Mouse (Mus musculus) gonadal fat pad, adult 2 months (tissue): ENCODE measurements around the gene Myod1. TPM values are rescaled to one million over a fixed set of nuclear protein-coding genes. Genes with fewer than 3 reads are reported as not detected.

Experiments
- DNase-seq: peaks from one replicate; pipeline ENCODE4 v3.0.0-alpha.2; 2012; ENCODE audit warnings: low read depth
- polyA plus RNA-seq: library from polyadenylated mRNA; depleted of rRNA; stranded (reverse); fragments of >200 nt; gene quantifications from 2 replicates; pipeline ENCODE4 v1.2.3, GENCODE M21; 2012

The Myod1 gene
- polyA plus RNA-seq, 1 experiment: not detected

DNA sequence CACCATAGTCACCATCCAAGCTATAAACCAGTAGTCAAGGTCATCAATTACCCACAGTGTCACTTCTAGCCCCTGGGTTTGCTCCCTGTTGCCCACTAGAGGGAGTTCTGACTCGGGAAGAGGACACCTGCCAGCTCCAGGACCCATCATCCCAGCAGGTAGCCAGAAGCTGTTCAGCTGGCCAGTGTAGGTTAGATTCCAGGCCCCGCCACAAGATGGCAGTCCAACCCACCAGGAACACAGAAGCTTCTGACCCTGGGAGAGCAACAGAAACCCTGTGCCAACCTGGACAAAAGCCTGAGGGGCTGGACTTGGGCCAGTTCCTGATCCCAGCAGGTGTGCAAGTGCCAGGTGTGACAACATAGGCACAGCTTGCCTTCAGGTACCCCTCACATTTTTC lies 16.8 kb downstream of the Myod1 start:
- DNase-seq: peak; percentile 13

DNA sequence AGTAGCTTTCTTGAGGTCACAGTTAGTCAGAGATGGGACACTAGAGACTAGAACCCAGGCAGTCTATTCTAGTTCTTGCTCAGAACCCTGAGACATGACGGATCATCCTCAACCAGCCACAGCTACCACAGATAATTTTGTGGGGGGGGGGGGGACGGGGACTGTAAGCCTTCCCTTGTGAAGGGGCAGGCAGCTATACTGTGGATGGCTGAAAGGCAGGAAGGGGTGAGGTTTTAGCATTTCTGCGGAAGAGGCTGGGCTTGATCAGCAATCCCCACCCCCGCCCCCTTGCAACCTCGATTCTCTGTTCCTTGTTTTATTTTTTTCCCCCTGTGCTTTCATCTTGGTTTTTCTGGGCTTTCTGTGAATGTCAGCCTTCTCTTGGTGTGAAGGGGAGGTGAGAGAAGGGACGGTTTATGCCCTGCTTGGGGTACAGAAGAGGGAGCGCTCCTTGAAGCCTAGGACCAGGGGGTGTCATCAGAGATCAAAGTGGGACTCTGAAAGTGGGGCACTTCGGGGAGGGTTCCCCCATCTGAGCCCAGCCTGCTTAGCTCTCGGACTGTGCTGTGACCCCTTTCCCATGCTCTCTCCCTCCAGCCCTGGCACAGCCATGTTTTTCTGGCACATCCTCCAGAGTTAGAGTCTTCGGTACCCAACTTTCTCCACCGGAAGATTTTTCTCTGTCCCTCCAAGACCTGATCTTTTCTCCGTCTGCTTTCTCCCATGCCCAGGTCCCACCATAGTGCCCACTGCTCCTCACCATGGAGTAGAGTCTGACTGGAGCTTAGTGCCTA lies 17.6 kb downstream of the Myod1 start:
- DNase-seq: no peak

DNA sequence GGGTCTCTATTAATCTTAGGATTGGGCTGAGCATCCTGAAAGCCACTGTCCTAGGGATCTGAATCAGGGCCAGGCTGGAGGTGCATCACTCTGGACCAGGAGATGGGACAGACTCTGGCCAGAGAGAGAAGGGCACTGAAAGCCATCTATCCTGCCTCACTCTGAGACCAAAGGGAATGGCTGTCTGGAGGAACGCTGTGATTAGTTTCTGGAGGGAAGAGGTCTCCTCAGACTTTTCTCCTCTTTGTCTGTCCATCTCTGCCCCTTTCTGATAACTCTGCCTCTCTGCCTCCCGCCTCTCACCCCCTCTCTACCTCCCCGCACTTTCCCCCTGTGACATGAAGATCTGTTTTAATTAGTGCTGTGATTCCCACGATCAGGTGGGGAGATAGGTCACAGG lies 18.7 kb downstream of the Myod1 start:
- no peak for DNase-seq

DNA sequence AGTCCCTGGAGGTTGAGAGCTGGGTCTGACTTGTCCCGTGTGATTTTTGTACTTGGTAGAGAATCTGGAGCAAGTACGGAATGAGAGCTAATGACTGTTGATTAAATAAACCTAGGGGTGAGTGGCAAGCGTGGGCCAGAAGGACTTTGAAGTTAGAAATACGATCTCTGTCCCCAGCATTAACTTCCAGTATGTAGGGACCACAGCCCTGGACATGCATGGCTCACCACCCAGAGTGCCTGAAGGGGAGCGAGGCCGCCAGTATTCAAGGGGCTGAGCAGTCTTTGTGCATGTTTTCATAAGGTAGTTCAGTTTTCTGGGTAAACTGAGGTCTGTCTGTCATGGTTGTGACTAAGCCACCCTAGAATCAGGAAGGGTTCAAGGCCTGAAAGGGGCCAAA lies 19.3 kb downstream of the Myod1 start:
- DNase-seq: no peak

DNA sequence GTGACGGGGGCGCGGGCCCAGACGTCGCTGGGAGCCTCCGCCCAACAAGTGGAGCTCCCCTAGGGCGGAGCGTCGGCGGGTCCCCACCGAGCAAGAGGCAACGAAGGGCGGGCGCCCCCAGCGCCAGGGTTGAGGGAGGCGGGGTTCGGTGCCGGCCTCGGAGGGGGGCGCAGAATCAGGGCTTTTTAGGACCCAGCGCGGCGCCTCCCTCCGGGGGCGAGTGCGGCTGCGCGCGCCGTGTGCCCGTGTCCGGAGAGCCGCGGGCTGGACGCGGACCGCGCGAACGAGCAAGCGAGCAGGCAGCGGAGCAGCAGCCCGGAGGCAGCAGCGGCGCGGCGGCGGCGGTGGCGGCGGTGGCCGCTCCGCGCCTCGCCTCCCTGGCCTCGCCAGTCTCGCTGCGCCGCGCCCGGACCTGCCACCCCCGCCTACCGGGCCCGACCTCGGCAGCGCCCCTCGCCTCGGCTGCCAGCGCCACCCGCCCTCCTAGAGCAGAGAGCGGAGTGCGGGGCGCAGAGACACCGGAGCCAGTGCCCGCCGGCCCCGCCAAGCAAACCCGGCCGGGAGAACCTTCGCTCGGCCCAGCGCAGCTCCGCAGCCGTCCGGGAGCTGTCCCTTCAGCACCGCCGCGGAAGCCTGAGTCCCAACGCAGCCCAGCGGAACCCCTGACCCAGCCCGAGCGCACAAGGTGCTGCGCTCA lies 20.1 kb downstream of the Myod1 start, which contains the start of gene Kcnc1:
Kcnc1 (plus strand) TSS at position 267 of the 697 bp plus-strand sequence.
- no peak for DNase-seq

DNA sequence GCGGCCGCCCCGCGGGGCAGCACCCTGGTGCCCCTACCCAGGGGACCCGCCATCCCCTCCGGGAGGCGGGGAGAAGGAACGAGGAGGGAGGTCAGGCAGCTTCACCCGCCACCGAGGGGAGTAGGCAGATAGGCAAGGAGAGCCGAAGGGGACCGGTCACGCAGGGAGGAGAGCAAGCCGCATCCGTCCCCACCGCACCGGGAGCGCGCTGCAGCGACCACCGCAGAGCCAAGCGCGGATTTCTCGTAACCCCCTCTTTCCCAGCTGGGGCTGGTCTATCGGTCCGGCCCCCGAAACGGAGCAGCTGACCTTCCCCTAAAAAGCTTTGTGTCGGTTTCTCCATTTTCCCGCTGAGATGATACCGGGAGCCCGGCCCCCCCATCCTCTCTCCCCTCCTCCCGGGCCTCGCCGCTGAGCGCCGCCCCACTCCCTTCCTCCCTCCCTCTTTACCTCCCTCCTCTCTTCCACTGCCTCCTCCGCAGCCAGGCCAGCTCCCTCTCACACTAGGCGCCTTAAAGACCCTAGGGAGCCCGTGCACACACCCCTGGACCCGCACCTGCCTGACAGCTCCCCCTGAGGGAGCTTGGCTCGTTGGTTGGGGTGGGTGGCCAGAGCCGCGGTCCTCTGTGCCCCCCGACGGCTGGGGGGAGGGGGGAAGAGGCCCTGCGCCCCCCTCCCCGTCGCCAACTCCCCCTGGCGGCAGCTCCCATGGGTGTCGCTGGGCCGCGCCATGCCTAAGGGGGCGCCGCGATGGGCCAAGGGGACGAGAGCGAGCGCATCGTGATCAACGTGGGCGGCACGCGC lies 20.9 kb downstream of the Myod1 start:
- no peak for DNase-seq

DNA sequence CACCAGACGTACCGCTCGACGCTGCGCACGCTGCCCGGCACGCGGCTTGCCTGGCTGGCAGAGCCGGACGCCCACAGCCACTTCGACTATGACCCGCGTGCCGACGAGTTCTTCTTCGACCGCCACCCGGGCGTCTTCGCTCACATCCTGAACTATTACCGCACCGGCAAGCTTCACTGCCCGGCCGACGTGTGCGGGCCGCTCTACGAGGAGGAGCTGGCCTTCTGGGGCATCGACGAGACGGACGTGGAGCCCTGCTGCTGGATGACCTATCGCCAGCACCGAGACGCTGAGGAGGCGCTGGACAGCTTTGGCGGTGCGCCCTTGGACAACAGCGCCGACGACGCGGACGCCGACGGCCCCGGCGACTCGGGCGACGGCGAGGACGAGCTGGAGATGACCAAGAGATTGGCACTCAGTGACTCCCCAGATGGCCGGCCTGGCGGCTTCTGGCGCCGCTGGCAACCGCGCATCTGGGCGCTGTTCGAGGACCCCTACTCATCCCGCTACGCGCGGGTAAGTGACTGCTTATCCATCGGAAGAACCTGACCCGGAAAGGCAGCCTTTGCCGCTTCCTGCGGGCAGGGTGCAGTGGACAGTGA lies 21.6 kb downstream of the Myod1 start:
- no peak for DNase-seq

DNA sequence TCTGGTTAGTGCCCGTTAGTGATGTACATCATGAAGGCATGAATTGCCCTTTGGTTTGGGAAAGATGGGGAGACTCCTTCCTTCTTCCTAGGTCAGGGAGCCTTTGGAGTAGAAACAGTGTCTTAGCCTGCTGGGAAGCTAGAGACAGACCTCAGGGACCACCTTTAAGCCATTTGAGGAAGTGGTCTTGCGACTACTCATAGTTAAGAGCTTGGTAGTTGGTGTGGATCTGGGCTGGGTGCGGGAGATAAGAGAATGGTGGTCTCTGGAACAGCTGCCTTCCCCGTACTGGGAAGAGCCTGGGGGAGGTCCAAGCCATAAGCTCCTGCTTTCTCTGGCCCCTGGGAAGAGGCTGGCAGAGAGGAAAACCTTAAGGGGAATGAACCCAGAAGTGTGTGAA lies 22.3 kb downstream of the Myod1 start:
- DNase-seq: no peak

DNA sequence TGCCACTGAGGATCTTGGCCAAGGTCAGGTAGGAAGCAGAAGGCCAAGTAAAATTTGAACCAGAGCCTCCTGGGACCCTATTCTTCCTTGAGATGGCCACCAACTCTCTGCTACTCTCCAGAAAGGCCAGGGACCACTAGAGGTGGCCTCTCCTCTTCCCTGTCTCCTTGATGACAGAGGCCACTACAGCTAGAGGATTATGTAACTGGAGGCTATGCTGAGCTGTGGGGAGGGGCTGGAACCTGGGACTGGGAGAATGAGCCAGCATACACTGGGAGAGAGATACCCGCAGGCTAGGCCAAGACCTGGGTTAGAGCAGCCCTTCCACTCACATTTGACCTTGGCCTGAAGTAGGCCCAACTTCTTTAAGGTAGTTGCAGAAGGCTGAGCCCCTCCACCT lies 23.4 kb downstream of the Myod1 start:
- DNase-seq: no peak

DNA sequence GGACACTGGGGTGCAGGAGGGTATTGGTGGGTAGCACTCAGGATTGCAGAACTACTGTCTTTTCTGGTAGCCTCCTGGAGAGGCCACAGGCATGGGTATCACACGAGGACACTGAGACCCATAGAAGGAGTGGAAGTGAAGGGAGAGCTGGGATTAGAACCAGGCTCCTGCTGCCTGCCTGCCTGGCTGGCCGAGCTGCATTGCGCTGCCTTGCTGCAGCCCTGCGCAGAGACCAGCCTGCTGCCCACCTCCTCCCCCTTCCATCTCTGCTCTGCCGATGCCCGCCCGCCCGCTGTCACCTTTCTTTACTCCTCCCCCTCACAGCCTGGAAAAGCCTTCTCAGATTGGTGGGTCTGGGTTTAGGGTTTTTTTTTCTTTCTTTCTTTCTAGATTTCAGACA lies 24.1 kb downstream of the Myod1 start:
- no peak for DNase-seq

DNA sequence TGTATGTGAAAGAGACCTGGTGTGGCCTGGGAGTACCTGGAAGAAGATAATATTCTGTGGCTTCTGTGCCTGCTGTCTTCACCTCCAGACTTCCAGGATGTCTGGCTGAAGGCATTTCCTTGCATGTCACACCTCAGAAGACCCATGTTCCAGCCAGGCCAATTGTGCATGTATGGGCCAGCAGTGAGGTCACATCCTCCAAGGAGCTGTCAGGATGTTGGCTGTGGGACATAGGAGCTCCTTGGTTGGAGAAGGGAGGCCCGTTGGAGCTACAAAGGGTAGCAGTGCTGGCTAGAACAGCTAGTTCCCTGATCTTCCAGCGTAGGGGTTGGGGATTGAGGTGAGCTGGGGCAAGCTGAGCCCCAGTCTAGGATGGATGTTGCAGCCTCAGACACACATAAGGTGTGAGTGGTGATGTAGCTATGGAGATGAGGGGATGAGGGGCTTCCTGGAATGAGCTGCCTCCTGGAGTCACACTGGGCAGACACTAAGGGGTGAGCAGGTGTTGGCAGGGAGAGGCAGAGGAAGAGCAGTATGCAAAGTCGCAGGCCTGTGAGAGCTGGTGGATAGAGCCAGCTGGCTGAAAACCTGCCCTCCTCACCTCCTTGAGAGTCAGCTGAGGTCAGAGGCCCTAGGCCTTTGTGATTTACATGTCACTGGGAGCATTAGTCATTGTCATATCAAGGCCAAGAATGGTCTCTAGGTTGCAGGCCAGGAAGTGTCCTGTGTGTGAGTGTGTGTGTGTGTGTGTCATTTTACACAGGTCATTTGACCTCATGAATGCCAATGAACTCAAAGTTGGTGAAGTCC lies 25.3 kb downstream of the Myod1 start:
- no peak for DNase-seq

DNA sequence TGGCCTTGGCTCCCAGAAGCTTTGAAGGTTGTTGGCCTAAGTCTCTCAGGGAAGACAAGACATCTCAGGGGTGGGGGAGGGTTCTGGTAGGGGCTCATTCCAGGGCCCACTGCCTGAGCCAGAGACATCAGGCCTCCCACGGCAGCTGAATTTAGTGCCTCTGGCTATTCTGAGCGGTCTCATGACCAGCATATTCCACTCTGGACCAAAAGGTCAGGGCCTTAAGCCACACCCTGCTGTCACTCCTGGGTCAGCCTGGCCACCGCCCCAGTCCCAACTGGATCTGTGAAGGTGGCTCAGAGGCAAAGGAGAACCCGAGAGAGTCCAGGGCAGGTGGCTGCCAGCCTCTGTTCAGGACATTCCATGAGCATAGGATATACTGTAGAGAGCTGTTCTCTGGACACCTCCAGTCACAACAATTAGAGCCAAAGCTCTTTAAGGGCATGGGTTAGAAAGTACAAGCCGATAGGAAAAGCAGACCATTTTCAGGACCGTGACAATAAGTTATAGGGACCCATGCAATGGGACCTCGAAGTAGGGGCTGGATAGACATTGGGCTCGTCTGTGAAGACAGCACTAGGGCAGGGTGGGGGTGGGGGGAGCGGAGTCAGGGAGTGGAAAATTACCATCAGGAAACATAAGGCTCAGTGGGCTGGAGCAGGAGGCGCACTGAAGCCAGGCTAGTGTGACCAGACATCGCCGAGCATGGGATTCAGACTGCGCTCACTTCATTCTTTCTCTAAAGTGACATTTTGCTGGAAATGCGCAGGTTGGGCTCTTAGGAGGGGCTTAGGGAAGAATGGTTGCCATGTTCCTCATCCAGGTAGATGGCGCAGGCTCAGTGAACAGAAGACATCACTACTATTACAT lies 27.6 kb downstream of the Myod1 start:
- no peak for DNase-seq

DNA sequence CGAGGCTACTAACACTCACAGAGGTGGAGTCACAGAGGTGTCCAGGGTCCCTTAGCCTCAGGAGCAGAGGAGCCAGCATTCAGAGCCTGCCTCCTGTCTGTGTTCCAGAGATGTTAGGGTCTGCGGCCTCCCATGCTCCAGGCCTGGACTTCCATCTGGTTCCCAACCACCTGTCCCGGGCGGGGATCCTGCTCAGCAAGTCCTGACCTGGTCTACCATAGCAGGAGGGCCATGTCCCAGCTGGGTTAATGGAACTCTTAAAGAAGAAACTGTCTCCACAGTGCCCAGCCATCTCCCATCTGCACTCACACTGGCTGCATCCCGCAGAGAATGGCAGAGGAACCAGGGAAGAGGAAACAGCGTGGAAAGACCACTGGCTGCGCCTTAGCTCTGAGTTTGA lies 28.5 kb downstream of the Myod1 start:
- DNase-seq: no peak

DNA sequence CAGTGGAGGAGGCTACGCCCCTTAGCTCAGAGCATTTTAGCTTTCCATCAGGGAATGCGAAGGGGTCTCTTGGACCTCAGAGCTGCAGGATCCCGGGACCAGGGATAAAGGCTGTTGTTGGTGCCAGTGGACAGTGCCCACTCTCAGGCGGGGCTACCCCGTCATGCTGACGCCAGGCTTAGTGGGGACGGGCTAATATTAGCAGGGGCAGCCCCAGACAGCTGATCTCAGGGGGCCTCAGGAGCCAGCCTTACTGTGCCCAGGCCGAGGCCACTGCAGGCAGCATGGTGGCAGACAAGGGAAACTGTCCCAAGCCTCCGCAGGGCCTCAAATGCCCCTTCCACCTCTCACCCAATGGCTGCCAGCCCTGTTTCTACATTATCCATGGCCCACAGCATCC lies 32.3 kb downstream of the Myod1 start:
- no peak for DNase-seq

DNA sequence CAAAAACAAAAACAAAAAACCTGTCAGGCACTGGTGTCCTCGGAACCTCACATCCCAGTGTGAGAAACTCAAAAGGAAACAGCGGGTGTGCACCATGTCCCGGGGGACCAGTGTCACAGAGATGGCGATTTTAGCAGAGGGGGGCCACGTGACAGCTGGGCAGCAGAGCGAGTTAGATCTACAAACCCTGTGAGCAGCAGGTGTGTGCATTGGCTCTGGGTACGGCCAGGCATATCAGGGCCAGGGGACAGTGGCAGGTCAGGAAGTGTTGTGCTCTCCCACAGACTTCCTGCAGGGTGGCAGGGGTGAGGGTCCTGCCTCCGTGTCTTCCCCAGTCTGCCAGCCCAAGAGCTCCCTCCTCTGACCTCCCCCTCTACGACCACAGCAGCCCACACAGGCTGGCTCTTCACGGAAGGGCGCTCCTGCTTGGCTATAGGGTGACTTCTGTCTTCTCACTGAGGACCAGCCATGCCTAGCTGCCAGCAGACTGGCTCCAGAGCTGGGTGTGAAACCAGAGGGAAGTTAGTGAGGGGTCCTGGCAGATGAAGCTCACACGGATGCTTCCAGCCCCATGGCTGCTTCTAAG lies 33.0 kb downstream of the Myod1 start:
- no peak for DNase-seq

DNA sequence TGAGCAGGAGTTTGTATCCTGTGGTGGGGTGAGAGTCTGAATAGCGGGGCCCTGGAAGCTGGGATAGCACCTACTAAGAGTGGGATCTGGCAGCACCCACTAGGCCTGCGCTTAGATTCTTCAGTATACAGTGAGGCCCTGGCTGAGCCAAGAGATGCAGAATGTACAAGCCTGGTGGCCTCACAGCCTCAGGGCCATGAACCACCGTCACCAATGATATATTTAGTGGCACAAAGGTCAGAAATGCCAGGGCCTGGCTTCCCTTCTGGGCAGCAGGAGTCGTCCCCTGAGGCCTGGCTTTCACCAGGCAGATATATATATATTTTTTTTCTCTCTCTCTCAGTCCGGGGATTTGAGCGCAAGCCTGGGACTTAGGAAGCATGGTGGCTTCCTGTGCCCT lies 34.5 kb downstream of the Myod1 start:
- DNase-seq: no peak

DNA sequence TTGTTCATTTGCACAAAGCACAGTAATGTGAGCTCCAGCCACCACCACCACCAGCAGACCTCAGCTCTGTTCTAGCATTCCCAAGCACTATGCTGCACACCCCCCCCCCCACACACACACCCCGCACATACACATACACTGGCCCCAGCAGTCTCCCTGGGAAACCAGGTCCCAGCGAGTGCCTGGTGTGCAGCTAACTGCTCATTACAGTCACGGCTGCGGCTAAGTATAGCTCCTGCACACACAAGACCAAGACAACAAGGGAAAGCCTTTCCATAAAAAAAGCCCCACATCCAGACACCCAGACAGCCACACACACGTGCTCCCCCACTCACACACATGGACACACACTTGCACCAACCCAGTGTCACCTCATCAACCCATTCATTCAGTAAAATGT lies 36.5 kb downstream of the Myod1 start:
- DNase-seq: no peak

DNA sequence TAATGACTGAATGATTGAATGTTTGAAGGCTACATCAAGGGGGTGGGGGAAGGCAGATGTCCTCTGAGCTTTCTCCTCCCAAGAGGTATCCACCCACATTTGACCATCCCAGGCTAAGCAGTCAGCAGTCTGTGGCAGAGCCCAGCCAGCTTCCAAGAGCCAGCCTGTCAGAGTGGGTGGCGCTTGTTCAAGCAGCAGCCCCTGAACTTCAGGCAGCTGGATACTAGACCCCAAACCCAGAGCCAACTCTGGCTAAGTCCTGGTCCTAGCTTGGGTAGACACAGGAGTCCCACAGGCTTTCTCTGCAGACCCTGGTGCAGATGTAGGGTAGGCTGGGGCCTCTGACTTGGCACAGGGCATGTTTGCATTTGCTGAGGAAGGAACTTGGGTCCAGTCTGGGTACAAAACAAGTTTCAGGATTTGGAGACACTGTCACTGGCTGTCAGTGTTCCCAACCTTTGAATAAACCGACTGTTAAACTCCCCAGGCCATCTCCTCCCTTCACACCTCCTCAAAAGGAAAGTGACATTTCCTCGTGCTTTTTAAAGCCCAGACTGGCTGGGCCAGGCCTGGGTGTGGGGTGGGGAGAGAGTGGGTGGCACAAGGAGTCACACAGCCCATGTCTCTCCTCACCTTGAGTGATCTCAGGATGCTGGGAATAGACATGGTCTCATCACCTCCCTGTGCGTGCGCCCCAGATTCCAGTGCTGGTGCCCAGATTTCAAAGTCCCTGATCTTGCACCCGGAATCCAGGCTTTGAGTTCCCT lies 37.9 kb downstream of the Myod1 start:
- DNase-seq: no peak

DNA sequence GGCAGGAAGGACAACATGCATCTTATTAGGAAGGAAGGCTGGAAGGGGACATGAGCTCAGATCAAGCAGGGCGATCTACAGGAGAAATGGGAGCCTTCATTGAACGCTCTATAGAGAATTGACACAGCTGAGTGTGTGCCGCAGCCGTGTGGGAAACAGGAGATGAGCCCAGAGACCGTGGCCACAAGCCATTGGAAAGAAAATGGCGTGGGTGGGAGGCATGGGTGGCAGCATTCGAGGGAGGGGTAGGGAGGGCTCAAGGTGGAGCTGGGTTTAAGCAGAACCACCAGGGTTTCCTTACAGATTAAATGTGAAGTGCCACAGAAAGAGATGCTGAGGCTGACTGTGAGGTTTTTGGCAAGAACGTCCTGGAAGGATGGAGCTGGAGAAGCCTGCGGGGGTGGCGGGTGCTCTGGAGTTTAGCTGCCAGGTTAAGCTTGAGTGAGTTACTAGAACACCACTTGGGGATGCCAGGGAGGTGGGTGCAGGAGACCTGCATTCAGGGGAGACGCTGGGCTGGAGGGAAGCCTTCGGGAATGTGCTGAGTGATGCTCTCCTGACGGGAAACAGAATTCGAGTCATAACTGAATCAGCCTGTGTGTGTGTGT lies 39.6 kb downstream of the Myod1 start:
- no peak for DNase-seq
